Mouse (Mus musculus) ovary, postnatal 36 days (tissue): ENCODE measurements around the gene Col9a1.

Experiments
- DNase-seq: peaks from one replicate; pipeline ENCODE4 v3.0.0; 2022; ENCODE audit warnings: low spot score, mixed read lengths

Col9a1 gene

DNA sequence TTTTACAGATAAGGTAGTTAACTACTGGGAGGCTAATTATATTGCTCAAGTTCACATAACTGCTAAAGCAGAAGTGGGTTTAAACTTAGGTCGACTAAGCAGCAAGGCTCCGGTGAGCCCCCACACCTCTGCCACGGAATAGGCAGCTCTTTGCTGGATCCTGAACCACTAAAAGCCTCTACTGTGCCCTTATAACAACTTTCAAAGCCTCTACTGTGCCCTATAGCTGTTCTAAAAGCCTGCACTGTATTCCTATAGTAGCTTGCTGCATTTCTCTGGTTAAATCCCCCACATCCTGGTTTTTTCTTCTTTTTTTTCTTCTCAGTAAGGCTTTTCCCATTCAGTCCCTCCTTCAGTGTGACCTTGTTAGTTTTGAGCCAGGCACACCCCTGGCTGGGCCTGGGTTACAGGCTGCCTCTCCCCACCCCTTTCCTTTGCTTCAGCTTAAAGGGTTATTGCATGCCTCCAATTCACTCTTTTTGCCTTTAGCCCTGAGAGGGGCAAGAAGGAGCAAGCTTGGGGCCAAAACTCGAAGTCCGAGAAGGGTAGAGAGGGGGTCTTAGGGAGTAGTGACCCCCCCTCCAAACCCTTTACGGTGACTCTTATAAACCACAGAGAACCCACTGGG lies at the start of gene Col9a1:
Col9a1 (plus strand) TSS at position 387 of the 628 bp plus-strand sequence.
- DNase-seq: no peak

DNA sequence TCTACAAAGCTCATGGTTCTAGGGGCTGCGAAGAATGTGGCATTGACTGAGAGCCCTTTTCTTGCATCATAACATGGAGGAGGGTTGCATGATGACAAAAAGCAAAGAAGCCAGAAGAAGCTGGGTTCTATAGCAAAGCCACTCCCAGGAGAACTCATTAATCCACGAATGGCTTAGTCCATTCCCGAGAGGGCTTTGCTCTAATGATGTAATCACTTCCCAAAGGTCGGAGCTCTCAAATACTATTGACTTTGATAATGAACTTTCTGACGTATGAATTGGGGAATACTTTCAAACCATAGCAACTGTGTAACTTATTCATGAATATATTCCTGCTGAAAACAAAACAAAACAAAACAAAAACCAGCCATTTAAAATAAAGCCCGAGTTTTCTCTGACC lies 49.5 kb upstream of the Col9a1 start:
- DNase-seq: no peak

DNA sequence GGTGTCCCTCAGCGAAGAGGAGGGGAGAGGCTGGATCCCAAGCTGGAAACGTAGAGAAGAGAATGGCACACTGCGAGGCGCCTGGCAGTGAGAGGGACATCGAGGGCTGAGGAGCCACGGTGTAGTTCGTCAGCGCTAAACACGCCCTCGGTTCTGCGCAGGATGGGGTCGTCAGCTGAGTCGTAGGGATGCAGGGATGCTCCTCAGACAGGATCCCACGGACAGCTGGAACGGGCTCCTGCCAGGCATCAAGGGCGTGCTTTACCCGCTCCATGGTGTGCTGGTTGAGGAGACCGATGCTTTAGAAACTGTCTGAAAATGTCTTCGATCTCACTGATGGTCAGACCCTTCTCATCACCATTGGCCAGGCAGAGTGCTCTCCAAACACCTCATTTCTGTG lies 43.6 kb upstream of the Col9a1 start:
- no peak for DNase-seq

DNA sequence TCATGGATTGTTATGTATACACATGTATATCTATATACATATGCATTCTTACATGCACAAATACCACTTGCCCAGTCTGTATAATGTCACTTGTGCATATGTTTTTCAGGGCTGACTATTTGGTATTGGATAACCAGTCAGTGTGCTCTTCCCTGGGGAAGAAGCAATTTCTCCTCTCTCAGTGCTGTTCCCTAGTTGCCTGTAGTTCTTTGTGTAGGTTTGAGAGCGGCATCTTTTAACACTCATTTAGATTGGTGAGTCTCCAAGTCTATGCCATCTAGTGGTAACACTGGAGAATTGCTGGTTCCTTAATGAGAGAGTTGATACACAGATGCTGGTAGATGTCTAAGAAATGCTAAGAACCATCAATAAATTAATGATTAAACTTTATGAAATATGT lies 42.6 kb upstream of the Col9a1 start:
- no peak for DNase-seq

DNA sequence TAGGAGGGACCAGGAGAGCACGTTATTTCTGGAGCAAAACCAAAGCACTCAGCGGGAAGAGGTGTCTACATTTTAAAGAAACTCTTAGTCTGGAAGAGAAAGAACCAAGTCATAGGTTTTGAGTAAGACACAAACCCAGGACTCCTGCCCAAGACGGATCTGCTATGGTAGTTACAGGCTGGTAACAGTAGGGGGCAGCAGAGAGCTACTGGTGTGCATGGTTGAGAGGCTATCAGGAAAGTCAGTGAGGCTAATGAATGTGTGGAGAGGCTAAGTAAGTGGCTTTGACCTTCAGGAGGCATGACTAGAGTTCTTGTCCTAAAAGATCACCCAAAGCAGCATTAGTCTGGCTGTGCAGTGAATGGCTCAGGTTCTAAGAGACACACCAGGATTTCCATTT lies 40.3 kb upstream of the Col9a1 start:
- DNase-seq: peak; percentile 40

DNA sequence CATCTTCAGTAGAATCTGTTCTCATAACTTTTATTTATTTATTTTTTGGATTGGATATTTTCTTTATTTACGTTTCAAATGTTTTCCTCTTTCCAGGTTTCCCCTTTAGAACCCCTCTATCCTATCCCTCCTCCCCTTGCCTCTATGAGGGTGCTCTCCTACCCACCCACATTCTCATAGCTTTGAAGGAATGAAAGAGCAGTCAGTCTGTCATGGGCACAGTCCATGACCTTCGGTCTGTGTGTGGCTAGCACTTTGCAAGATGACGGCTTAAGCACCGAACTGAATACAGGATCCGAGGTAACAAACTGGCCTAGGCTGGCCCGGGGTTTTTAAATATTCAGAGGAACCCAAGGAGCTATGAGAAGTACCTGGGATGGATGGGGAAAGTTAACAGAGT lies 36.9 kb upstream of the Col9a1 start:
- no peak for DNase-seq

DNA sequence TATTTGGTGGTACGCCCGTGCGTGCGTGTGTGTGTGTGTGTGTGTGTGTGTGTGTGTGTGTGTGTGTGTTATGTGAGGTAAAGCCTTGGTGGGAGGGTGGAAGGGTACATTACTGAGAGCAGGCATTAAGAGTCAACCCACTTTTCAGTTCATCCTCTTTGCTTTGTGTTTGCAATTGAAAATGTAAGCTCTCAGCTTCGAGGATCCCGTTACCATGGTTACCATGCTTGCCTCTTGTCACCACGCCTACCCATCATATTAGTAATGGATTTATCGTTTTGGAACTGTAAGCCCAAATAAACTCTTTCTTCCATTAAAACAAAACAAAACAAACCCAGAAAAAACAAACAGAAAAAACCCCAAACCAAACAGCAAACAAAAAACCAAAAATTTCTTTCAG lies 33.9 kb upstream of the Col9a1 start:
- no peak for DNase-seq

DNA sequence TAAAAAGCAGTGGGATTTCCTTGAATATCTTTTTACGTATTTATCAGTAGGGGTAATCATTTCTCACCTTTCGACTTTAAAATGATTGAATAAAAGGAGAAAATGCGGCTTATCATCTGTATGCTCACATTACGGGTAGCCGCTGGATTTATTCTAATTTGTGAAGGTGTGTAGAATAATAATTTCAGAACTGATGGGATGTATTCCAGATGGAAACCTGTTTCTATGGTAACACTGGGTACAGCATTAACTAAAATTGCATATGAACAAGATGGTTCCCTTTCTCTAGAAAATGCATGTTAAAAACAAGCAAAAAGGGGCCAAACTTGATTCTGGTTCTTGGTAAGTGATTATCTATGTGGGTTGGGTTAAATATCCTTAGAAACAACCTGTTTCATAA lies 19.7 kb upstream of the Col9a1 start:
- DNase-seq: no peak

DNA sequence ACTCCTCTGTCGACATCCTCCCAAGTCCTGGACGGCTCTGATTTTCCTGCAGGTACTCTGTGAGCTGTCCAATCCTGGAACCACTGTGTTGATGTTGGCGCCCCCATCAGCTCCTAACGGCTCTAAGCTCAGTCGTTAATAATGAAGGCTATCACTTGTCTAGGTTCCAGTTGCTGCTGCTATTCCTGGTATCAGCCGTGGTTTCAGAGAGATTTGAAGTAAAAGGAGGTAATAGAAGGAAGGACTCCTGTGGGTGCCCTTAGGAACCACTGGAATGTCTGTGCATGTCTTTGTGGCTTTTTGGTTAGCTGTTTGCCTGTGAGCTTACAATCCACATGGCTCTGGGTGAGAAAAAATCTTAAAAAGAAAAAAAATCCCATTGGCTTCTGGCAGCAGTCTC lies 8.0 kb upstream of the Col9a1 start:
- DNase-seq: no peak

DNA sequence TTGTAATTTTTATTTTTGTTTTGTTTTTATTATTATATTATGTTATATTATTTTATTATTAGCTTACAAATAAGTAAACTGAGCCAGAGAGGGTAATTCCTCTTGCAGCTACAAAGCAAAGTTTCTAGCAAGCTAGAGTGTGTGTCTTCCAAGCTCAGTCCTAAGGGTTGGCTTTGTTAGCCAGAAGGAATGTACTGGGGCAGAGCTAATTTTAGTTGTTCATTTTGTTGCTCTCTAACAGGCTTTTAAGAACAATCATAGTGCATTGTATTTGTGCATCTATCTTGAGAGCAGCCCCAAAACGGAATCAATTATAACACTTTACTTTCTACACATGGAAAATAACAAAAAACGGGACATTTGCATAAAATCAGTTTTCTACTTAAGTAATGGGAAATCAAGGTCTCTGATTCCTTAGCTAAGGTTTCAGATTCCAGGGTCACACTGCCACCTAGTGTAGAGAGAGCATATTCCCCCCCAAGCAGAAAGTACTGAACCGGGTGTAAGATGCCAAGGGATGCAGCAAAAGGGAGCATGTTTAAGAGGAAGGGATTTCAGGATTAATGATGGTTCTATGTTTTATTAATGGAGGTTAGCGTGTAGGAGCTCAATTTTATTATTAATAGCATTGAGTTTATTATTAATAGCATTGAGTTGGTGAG lies 6.1 kb upstream of the Col9a1 start:
- no peak for DNase-seq

DNA sequence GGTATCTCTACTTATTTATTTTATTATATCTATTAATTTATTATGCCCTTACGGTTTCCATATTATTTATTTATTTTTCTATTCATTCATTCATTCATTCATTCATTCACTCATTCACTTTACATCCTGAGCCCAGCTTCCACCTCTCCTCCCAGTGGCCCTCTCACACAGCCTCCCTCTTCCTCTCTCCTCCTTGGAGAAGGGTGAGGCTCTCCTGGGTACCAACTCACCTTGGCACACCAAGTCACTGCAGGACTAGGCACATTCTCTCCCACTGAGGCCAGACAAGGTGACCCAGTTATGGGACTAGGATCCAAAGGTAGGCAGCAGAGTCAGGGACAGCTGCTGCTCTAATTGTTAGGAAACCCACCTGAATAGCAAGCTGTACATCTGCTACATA lies 5.5 kb upstream of the Col9a1 start:
- no peak for DNase-seq

DNA sequence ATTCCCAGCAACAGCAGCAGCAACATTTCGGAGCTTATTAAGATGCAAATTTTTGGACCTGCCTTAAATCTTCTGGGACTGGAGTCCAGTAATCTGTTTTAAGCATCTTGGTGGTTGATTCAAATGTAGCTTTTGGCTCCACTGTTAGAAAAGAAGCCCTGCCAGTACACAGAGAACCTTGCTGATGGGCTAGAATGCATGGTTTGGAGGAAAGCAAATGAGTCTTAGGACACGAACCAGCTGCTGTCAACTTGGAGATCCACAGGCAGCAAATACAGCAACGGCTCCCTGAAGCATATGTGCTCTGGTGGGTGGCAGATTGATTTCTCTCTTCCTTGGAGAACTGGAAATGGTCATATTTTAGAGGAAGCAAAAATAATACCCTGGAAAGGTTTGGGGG lies 4.8 kb upstream of the Col9a1 start:
- DNase-seq: no peak

DNA sequence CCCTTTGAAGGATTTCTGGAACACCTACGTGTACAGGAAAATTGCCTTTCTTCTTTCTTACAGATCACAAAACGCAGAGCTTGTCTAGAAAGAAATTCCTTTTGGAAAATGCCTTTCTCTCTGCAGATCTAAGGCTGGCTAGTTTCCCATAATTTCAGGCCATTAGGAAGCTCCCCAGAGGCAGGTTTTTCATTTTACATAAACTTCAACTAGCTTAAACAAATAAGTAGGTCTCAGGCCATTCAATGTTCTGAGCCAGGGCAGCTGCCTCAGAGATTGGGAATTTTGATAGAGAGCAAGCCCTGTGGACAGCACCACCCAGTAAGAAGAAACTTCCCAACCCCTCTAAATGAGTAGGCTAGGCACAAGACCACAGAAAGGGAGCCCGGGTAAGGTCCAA lies 1.6 kb upstream of the Col9a1 start:
- no peak for DNase-seq

DNA sequence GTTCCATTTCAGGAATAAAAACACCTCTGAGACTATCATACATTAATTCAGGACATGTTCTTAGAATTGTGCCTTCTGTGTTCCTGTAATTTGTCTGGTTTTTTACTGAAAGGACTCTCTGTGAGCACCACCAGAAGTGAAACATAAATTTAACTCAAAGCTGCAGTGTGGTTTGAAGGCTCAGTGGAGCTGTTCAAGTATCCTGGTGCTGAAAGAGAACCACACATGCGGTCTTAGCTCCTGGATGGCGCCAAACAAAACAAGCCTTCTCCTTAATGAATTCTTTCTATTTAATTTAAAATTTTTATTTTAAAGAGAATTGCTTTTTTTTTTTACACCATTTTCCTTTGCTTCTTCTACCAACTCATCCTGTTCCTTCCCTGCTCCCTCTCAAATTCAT lies 2.4 kb downstream of the Col9a1 start:
- DNase-seq: no peak

DNA sequence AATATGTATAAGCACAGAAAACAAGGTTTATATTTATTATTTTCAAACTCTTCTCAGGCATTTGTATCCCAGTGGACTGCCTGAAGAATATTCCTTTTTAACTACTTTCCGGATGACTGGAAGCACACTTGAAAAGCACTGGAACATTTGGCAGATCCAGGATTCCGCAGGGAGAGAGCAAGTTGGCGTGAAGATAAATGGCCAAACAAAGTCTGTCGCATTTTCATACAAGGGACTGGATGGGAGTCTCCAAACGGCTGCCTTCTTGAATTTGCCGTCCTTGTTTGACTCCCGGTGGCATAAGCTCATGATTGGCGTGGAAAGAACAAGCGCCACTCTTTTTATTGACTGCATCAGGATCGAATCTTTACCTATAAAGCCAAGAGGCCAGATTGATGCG lies 7.6 kb downstream of the Col9a1 start:
- no peak for DNase-seq

DNA sequence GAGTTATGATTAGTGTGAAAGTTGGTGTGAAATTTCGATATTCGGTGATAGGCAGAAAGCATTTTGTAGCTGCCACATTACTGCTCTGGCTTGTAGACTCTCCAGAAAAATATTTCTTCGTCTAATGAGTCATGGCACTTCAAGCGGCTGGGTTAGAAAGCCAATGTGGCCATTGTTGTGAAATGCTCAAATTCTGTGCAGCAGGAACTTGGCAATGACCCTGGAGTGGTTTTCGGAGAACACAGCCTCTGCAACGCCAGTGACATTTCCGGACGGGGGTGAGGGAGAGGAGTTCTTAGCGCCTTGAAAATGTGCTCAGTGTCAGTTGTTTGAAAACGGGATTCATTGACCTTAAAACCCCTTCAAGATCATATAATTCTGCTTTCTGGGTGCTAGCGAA lies 9.6 kb downstream of the Col9a1 start:
- DNase-seq: no peak

DNA sequence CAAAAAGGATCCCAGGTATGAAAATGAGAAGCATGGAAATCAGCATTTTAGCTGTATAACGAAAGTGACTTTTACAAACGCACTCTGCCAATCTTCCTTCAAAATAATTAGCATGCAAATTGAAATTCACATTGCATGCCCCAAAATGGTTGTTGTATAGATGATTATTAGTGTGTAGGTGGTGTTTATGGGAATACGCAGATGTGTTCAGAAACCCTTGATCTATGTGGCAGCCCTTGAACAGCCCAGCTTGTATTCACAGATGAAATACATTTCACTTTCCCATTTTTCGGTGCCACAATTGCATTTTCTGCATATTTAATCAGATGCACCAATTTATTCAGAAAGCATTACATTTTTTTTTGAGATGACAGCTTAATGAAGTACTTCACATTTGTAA lies 14.3 kb downstream of the Col9a1 start:
- no peak for DNase-seq

DNA sequence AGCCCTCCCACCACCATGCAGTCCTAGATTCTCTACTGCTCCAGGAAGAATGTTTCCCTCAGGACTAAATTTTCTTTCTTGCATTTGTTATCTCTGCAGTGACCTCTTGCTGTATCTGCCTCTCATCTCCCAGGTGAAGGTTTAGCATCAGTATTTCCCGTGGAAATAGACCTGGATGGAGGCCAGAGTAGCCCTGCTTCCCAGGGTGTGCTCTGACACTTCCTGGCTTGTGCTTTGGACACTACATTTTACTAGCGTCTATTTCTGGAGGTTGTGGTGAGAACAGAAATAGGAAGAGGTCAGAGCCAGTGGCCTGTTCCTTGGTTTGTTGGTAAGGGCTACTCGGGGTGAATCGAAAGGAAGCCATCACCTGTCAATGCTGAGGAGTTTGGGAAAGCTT lies 16.7 kb downstream of the Col9a1 start:
- DNase-seq: no peak

DNA sequence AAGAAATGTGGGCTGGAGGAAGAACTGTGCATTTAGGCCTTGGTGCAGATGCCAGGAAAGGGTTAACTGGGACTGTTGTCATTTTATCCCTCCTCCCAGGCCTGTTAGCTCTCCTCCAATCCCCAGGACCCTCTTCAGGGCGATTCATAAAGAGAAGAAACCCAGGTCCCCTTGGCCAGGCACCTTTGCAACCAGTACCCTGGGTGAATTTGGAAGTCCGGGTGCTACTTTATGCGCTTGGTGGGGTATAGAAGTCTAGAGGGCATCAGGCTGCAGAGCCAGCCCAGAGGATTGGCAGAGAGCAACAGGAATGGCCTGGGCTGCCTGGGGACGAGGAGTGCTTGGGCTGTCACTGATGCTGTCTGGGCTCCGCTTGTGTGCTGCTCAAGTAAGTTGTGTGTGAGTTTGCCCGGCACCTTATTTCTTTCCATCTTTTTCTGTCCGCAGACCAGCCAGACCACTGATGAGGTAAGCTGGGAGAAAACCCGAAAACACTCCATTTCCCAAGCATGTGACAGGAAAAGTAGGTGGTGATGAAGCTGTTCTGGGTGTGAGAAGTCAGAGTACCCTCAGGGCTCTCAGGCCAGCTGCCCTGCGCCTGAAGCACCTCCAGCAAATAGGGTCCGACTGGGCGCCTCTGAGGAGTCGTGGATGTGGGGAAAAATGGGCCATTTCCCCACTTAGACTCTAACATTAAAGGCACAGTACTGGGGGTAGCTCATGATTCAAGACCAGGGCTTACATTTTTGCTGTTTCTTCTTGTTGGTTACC lies 17.8 kb downstream of the Col9a1 start:
- no peak for DNase-seq

DNA sequence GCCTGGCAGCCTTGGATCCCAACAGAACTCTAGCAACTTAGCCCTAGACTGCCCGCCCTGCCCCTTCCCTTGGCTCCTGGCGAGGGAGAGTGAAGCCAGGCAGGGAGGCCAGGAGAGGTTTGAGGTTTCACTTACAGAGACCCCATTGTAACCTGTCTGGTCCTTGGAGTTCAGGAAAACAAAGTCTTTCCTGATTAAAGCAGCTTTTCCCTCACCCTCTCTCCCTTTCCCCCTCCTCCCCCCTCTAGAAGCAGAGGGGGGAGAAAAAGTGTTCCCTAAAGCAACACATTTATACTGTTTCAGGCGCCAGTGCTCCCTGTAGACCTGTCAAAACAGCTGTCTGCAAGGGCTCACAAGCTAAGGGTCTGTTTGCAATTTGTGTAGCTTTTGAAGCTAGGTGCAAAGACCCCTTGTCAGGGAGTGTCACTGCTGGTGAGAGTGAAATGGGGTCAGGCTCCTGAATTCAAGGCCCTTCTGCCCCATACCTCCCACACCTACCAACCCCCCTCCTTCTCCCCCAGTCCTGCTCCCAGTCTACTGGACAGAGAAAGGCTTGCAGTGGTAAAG lies 18.6 kb downstream of the Col9a1 start:
- DNase-seq: no peak

DNA sequence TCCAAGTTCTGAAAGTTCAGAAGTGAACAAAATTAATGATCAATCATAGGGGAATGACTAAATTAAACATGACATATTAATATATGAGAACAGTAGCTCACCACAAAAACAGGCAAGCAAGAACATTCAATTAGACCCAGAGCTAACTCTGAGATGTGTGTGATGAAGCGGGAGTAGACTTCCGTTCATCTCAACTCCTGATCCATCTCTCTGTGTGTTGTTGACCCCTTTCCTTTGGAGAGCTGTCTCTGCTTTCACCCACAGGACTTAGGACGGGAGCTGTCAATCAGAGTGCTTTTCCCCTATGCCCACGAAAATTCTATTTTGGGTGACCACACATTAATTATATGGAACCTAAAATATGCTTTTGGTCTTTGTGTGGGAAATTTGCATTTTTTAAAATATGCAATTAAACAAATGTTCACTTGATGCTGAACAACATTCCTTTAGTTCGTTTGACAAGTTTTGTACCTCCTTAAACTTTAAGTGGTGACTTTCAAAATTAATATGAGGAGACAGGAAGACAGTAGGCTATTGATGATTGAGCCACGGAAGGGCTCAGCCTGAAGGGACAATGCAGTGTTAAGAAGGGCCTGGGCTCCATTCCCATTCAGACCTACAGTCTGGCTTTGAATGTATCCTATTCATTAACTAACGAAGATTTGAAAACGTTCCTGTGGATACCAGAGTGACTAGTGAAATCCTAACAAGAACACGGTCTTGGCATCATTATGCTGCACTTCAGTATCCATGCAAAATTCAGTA lies 34.4 kb downstream of the Col9a1 start:
- no peak for DNase-seq

DNA sequence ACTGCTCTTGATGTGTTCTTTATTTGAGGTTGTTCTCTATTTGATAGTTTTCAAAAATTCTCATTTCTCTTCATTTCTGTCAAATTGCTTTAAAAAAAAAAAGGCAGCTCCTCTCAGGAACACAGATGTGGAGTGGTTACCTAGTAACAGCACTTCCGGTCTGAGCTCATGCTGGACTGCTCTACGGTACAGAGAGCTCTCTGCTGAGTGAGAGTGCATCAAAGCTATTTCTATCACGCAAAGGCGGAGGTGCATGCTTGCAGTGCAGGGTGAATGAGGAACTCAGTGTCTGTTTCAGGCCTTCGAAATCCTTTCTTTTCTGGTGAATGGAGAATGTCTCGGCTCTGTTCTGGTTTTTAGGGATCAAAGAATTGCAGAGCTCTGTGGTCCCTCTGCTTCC lies 41.6 kb downstream of the Col9a1 start:
- no peak for DNase-seq
